Mouse (Mus musculus) T-helper 2 cell (primary cell): Measurements from ENCODE around the gene Ifrd2.
"Not testable (repeated sequence)": the region's sequence is repeated elsewhere in the genome, so short reads cannot be mapped to it uniquely, and the experiment has no call there.

Source experiments
- in situ Hi-C: fragments of 300-600 bp; cut with MboI, MseI; formaldehyde crosslinking; loops from one replicate; pipeline ENCODE4 v1.15.1; 2025; ENCODE audit warnings: high pct_unique_total_duplicates

Gene Ifrd2

DNA sequence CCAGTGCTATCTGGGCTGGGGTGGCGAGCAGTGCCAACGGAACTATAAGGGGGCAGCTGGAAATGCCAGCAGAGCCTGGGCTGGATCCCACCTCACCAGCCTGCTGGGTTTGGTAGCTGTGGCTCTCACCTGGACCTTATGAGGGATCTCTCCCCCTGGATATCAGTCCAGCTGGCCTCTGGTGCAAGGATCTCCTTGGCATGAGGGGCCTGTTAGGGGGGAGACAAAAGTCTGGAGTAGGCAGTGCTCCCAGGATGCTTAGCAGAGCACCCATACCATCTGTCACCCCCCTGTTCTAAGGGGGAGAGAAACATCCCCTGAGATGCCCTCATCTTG lies 15.1 kb upstream of the Ifrd2 start:
- in situ Hi-C loops = no loop called here

DNA sequence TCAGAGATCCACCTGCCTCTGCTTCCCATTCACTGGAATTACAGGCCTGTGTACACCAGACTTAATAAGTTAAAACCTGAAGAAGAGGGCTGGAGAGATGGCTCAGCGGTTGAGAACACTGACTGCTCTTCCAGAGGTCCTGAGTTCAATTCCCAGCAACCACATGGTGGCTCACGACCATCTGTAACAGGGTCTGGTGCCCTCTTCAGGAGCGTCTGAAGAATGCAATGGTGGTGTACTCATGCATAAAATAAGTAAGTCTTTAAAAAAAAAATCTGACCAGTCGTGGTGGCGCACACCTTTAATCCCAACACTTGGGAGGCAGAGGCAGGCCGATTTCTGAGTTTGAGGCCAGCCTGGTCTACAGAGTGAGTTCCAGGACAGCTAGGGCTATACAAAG lies 13.7 kb upstream of the Ifrd2 start:
- in situ Hi-C loops = not testable (repeated sequence)

DNA sequence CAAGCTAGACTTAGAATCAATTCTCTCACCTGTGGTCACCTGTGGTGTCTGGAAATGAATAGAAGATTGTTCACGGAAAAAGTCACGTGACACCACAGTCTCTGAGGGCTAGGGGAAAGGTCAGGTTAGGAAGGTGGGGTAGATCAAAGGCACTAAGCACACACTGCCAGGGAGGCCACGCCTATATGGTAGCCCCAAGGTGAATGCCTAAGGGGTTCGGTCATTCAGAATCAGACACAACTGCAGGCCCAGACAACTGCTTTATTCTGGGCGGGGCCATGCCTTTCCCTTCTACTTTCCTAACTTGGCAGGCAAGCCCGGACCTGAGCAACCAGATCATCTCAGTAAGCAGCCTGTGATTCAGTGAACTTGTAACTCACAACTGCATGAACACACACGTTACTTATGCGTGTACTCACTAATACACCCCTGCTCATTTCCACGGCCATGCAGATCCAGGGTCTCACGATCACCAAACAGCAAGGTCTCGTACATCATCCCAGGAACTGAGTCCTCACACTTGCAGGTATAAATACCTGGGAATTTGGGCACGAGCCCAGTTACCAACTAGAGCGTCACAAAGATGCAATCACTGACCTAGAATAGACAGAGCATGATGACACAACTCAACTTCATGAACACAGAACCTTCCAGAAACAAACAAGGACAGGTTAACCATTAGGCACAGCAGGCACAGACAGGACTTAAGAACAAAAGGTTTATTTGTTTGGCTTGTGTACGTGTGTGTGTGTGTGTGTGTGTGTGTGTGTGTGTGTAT lies 11.7 kb upstream of the Ifrd2 start:
- in situ Hi-C loops = no loop called here

DNA sequence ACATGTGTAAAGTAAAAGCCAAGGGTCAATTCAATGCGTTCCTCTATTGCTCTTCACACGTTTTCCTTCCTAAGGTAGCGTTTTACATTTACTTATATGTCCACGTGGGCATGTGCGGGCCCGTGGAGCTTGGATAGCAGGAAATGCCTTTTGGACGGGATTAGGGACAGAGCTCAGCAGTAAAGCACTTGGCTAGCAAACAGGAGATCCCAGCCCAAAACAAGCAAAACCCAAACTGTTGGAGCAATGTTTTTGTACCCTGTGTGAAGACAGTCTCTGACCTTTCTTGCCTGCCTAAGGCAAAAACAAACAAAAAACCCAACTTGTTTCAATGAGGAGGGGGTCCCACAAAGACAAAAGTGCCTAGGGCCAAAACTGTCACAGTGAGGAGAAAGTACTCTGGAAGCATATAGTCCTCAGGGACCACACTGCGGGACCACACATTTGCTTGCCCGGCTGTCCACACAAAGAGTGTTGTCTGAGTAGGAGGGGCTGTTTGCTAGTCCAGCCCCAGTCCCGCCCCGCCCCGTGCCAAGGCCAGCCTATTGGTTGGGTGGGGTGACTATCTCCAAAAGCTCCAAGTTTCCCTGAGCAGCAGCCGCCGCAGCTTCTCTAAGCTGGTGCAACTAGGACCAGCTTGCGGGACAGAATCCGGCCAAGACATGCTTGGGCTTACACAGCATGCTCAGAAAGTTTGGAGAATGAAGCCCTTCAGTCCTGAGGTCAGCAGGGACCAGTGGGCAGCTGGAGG lies 10.9 kb upstream of the Ifrd2 start, which contains the start of gene Hyal1:
Gene Hyal1, plus strand, starts transcription at position 571 of the 751 bp plus-strand sequence.
- in situ Hi-C loops = no loop called here

DNA sequence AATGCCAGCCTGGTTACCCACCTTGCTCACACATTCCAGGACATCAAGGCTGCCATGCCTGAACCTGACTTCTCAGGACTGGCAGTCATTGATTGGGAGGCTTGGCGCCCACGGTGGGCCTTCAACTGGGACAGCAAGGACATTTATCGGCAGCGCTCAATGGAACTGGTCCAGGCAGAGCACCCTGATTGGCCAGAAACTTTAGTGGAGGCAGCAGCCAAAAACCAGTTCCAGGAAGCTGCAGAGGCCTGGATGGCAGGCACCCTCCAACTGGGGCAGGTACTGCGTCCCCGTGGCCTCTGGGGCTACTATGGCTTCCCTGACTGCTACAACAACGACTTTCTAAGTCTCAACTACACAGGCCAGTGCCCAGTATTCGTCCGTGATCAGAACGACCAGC lies 9.6 kb upstream of the Ifrd2 start:
- in situ Hi-C loops = no loop called here

DNA sequence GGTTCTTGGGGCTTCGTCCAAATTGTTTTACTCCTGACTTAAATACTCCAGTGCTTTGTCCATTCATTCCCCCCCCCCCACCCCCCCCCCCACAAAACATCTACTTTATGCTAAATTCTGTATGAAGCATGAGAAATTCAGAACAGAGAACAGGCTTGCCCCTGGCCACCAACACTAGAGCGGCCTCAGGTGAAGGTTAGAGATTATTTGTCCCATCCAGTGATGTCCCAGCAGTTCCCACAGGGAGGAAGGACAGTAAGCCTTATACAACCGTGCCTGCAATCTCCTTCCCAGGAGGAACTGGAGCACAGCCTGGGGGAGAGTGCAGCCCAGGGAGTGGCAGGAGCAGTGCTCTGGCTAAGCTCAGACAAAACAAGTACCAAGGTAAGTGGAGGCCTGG lies 8.9 kb upstream of the Ifrd2 start, which contains the start of gene Naa80:
Gene Naa80, plus strand, starts transcription at position 301 of the 400 bp plus-strand sequence.
- in situ Hi-C loops = no loop called here

DNA sequence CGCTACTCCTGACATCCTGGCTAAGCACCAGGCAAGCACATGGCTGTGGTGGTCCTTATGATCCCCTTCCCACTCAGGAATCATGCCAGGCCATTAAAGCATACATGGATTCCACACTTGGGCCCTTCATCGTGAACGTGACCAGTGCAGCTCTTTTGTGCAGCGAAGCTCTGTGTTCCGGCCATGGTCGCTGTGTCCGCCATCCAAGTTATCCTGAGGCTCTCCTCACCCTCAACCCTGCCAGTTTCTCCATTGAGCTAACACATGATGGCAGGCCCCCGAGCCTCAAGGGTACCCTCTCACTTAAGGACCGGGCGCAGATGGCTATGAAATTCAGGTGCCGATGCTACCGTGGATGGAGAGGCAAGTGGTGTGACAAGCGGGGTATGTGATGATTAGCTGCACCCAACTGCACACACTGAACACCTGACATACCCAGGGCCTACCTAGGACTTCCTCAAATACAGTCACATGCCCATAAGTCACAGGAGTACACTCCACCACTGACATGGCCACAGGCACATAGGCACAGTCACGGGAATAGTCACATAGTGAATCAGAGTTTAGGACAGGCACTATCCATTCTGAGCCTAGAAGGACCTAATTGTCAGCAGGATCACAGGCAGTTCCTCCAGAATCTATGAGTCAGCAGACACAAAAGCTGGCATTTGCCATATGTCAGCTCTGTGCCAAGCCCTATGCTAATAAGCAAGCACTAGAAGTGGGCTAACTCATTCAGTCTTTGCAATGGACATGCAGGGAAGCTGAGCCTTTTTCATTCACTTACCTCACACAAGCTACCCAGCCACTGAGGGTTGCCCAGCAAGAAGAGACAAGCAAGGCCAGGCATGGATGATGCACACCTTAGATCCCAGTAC lies 8.2 kb upstream of the Ifrd2 start:
- in situ Hi-C loops = no loop called here

DNA sequence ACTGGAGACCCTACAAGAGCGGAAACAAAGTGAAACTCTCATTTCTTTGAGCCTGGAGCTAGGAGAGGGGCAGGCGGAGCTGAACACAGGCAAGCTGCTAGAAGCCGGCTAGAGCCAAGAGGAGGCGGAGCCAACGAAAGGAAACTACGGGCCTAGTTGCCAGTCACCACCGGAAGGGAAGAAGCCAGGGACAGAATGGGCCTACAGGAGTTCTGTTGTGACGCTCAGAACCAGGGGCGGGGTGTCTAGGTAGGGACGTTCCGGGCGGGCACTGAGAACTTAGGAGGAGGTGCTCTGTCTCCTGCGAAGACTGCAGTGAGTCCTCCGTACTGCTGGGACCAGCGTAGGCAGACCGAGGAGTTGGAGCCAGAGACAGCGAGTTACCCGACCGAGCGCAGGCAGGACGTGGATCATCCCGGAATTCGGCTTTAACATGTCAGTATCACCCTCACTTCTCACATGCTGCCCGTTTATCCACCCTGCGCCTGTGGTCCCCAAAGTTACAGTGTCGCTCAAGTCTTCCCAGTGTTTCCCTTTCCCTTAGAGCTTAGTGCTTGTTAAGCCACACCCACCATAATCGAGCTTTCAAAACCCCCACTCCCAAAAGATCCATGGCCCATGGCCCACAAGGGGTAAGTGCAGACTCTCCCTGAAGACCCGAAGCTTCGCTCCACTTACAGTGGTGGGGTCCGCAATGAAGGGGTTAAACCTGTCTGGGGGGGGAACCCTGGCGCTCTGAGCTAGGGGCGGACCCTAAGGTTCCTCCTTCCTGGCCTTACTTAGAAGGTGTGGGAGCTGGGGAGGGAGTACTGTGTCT lies 6.7 kb upstream of the Ifrd2 start, which contains the start of gene Hyal3:
Gene Hyal3, plus strand, starts transcription at position 318 of the 817 bp plus-strand sequence.
- in situ Hi-C loops = no loop called here

DNA sequence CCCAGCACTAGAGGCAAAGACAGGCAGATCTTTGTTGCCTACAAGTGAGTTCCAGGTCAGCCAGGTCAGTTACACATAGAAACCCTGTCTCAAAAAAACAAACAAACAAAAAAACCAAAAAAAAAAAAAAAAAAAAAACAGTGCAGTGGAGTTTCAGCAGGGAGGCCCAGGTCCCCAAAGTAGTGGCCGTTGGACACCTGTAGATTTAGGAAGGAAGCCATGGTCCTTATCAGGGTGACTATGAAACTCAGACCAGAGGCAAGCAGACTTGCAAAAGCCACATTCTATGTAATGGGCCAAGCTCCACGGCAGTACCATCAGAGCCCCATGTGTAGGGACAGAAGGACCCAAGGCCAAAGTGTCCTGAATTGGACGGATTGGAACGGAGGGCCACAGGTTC lies 5.9 kb upstream of the Ifrd2 start:
- in situ Hi-C loops = no loop called here

DNA sequence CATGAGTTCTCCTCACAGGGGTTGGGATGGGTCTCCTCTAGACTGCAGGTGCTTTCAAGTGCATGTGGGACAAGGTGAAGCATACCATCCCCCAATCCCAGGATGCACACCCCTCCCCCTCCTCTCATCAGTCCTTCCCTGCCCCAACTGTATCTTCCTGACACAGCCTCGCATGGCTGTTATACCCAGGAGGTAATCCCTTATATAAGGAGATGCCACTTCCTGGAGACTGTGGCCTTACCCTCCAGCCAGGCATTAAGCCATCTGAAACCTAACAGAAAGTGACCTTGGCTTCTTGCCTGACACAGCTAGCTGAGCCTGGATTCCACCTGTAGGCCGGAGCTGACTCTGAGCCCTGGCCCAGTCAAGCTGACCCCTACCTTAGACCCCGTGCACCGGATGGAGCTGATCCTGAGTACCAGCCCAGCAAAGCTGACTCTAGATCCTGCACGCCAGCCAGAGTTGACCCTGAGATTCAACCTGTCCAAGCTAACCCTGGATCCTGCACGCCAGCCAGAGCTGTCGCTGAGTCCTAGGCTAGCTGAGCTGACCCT lies 4.9 kb upstream of the Ifrd2 start:
- in situ Hi-C loops = no loop called here

DNA sequence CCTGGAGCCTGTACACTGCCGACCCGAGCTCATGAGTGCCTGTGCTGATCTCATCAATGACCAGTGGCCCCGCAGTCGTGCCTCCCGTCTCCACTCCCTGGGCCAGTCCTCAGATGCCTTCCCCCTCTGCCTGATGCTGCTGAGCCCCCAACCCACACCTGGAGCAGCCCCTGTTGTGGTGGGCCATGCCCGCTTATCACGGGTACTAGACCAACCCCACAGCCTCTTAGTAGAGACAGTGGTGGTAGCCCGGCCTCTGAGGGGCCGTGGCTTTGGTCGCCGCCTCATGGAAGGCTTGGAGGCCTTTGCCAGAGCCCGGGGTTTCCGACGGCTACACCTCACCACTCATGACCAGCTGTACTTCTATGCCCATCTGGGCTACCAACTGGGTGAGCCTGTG lies 4.3 kb upstream of the Ifrd2 start:
- in situ Hi-C loops = no loop called here

DNA sequence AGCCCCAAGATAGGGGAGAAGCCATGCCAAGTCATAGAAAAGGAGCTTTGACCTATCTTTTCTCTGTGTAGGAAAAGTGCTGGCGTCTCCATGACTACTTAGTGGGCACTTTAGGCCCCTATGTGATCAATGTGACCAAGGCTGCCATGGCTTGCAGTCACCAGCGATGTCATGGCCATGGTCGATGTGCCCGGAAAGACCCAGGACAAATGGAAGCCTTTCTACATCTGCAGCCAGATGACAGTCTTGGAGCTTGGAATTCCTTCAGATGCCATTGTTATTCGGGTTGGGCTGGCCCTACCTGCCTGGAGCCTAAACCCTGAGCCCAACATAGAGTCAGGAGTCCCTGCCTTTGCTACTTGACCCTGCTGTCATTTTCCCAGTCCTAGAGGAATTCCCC lies 938 bp upstream of the Ifrd2 start:
- in situ Hi-C loops = no loop called here

DNA sequence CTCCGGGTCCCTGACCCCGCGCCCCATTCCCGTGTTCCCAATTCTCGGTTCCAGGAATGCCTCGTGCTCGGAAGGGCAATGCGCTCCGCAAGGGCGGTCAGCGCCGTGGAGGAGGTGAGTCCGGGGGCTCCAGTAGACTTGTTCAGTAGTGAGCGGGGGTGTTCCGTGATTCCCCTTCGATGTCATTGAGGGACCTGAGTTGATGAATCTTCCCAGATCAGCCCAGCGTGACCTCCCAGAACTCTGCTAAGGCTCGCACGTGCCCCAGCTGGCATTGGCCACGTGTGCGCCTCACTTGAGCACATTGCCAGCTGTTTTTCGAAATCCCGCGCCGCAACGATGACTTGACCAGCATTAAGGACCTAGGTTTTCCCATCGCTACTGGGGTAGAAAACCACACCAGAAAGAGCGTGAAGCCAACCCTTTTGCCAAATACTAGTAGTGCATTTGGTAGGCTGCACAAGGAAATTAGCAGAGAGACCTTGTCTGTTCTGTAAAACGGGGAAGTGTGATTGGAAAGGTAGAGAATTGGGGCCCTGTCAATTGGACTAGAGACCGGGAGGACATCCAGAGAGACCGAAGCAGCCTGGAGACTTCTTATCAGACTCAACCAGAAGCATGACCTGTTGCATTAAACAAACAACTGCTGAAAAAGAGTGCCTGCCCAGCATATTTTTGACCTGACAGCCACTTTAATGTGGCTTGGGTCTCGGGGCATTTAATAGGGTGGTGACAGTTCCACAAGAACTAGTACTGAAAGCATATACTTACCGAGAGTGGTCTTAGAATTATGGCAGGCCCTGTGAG lies 594 bp downstream of the Ifrd2 start:
- in situ Hi-C loops = no loop called here

DNA sequence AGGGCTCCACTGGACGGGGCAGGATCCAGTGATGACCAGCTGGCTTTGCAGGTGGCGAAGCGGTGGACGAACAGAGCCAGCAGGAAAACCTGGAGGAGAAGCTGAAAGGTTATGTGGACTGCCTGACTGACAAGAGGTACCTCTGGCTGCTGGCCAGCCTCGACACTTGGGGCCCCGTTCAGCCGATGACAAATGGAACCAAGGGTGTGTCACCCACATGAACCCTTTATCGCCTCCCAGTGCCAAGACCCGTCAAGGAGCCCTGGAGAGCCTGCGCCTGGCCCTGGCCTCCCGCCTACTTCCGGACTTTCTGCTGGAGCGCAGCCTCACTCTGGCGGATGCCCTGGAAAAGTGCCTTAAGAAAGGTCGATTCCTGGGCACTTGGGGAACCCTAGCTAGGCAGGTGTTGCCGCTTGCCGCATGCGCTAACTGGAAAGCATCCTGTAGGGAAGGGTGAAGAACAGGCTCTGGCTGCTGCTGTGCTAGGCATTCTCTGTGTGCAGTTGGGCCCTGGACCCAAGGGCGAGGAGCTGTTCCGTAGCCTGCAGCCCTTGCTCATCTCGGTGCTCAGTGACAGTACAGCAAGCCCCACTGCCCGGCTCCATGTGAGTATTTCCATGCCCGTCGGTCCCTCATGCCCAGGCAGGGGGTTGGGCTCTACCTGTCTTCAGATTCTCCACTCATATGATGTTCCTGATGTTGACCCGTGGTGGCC lies 2.8 kb downstream of the Ifrd2 start:
- in situ Hi-C loops = no loop called here

DNA sequence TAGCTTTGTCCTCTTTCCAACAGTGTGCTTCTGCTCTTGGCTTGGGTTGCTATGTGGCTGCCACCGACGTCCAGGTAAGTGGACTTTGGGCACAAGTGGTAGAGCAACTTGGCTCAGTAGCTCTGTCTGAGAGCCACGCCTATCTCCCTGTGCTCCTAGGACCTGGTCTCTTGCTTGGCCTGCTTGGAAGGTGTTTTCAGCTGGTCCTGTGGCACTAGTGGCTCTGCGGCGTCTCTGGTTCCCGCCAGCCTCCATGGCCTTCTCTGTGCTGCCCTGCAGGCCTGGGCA lies 3.3 kb downstream of the Ifrd2 start:
- in situ Hi-C loops = no loop called here

DNA sequence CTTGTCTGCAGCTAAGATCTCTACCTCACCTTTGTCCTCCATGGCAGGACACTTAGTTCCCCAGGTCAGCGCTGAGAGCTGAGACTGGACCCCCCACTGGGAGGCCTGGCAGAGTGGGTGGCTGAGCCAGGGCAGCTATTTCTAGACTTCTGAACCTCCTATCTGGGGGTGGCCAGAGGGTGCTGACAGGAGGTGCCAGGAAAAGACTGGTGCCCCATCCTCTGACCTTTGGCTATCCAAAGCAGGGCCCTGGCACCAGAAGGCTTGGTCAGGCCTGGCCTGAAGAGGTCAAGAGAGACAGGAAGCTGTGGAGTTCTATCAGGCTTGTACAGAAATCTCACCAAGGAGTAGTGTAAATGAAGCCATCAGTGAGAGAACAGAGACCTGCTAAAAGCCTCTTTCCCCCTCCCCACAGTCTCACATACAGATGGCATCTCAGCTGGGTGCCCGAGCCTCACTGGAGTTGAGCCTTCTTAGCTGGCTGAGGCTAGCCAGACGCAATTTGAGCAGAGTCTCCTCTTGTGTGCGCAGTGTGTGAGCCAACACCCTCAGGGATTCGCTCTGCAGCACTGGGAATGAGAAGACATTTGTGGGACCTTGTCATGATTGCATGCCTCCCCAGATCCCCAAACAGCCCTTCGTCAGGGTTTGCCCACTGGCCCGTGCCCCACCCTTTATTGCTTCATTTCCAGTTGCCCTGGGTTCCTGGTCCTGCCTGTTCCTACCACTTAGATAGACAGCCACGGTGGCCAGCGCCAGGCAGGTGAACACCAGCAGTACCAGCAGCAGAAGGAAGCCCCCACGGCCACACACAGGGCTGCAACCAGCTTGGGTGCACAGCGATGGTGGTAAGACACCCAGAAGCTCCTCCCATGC lies 5.9 kb downstream of the Ifrd2 start:
- in situ Hi-C loops = no loop called here

DNA sequence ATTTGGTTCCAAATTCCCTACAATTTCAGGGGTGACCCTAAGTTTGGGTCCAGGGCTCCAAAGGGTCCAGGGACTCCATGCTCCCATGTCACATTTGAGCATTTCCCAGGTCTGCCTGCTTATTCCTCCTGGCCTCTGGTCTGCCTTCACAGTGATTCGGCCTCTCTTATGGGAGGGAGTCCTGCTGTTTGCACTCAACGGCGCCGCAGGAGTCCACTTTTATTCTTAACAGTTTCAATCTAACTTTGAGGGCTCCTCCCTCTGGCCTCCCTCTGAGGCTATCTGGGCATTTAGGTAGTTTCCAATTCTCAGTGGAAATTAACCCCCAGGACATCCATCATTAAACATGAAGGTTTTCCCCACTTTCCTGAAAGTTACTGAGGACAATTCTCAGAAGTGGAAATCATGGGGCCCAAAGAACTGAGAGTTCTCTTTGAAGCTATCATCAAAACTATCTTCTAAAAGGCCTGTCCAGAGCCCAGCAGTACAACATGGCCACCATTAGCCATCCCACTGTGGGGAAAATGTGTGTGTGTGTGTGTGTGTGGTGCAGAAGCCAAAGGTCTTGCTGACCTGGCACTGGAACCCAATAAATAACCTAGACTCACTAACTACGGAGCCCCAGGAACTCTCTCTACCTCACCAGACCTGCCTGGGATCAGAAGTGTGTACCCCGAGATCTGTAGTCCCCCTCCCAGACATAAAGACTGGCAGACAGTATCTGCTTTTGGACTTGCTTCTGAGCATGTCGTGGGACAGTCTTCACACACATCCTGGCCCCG lies 7.0 kb downstream of the Ifrd2 start:
- in situ Hi-C loops = no loop called here
